Mouse (Mus musculus) forebrain, embryonic 10.5 days (tissue): ENCODE measurements at regions not wholly inside any gene's neighbourhood (a gene's known extent, or its start where the extent isn't known, plus 50 kb on each side); places are given as distances from the start of the nearest gene placed in this dataset.

Experiments used
- DNase-seq: peaks from one replicate; pipeline ENCODE4 v3.0.0-alpha.2; 2017; ENCODE audit warnings: low spot score; ENCODE audit errors: extremely low spot score
- H3K27ac ChIP-seq: fragments of 300-500 bp; sonication (generic); 2 replicates; pipeline ENCODE4 v1.5.1; 2016; ENCODE audit warnings: mild to moderate bottlenecking
- H3K27me3 ChIP-seq: fragments of 300-500 bp; sonication (generic); 2 replicates; pipeline ENCODE4 v1.6.1; 2016; ENCODE audit warnings: mild to moderate bottlenecking; ENCODE audit not compliant: poor library complexity, severe bottlenecking
- H3K36me3 ChIP-seq: fragments of 300-500 bp; sonication (generic); replicated peaks from 2 replicates; pipeline ENCODE4 v1.6.1; 2016; ENCODE audit warnings: mild to moderate bottlenecking, moderate library complexity
- H3K4me1 ChIP-seq: fragments of 300-500 bp; sonication (generic); 2 replicates; pipeline ENCODE4 v1.6.1; 2016
- H3K4me3 ChIP-seq: fragments of 300-500 bp; sonication (generic); 2 replicates; pipeline ENCODE4 v1.5.1; 2016; ENCODE audit warnings: mild to moderate bottlenecking, moderate library complexity
- H3K9me3 ChIP-seq: fragments of 300-500 bp; sonication (generic); 2 replicates; pipeline ENCODE4 v1.6.1; 2016; ENCODE audit warnings: mild to moderate bottlenecking, moderate library complexity
- whole genome bisulfite sequencing: fragments of 180-500 bp; shearing (Covaris S2); methylation state at CpG from one replicate; pipeline ENCODE4 v1.1.7; 2016; 5-methylcytosine and 5-hydroxymethylcytosine counted together

DNA sequence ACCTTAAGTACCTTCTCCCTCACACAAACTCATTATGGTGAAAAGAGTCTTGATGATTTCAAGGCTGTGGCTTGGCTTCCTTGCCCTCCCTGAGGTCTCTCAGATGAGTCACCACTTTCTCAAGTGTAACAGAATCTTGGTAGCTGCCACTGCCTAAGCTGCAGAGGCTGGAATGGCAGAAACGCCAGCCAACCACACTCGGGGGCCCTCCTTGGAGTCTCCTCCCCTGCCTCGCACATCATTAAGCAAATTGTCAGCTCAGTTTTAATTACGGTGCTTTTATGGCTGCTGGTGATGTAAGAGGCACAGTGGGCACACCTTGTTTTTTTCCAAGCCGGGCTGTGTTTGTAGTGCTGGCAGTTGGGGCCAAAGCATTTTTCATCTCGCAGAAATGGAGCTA is 306.9 kb upstream of the 4930412O13Rik start:
- WGBS: 66% methylated on average over 6 of the region's 6 CpGs
- H3K36me3 ChIP-seq: no peaks in the 10 kb centered on the region
- no peaks in the 10 kb centered on the region for H3K9me3 ChIP-seq
- no peak for DNase-seq
- H3K27ac ChIP-seq: no peak overlapping the region
- 0 out of 2 replicates have a peak, but pooled peaks cover 7% of the 10 kb centered on the region for H3K4me1 ChIP-seq
- H3K4me3 ChIP-seq: no peak overlapping the region
- no peaks in the 10 kb centered on the region for H3K27me3 ChIP-seq

DNA sequence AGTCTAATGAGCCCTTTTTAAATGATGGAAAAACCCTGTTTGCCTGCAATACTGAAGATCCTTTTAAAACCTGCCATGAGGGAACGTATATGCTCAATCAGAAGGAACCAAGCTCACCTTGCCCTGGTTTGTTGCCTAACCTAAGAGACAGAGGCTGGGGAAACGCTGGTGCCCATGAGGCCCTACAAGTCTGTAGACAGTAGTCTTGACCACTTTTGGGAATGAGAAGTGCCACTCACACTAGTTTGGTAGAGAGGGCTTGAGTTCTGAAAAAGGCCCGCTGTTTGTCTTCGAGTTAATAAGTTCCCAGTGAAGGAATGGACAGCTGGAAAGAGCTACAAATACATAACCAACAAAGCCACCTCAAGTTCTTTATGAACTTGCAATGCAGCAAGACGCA is 306.4 kb upstream of the 4930412O13Rik start:
- 87% methylated on average over 5 of the region's 5 CpGs for WGBS
- Histone ChIP-seq H3K27me3 (no peaks in the 10 kb centered on the region), H3K9me3 (no peaks in the 10 kb centered on the region), H3K4me3 (no peak overlapping the region), H3K4me1 (0 out of 2 replicates have a peak, but pooled peaks cover 7% of the 10 kb centered on the region), H3K36me3 (no peaks in the 10 kb centered on the region), H3K27ac (no peak overlapping the region)
- no peak for DNase-seq

DNA sequence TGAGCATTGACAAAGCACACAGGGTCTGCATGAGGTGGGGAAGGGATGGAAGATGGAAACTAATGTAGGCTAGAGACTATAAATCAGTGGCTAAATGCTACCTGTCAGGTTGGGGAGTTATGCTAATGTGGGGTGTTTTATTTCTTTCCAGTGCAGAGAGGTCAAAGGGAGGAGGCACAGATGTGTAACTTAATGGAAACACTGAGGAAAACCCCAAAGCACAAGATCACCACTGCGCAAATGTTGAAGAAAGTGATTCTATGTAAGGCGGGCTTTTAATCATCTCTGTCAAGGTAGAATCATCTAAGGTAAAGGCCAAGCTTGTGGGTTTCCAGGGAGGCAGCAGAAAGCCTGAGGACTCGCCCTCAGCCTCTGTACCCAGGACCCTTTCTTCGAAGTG is 303.2 kb upstream of the 4930412O13Rik start:
- H3K9me3 ChIP-seq: no peaks in the 10 kb centered on the region
- H3K27ac ChIP-seq: no peak overlapping the region
- no peak for DNase-seq
- no peaks in the 10 kb centered on the region for H3K36me3 ChIP-seq
- H3K27me3 ChIP-seq: no peaks in the 10 kb centered on the region
- H3K4me1 ChIP-seq: 0 out of 2 replicates have a peak, but pooled peaks cover 7% of the 10 kb centered on the region
- 86% methylated on average over 4 of the region's 4 CpGs for WGBS
- no peak overlapping the region for H3K4me3 ChIP-seq

DNA sequence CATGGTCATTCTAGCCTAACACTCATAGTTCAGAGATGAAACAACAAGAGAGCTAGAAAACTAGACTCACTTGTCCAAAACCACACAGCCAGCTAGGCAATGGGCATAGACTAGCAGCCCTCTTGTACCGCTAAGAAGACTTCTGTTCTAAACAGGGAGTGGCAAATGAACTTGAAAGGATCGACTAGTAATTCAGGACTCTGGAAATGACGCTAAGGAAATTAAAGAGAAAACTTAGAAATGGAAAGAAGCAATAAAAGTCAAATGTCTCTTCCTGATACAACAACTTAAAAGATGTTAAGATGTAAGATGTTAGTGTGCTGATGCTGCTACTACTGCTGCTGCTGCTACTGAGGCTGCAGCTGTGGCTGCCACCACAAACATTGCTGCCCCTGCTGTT is 293.7 kb upstream of the 4930412O13Rik start:
- 92% methylated on average over 3 of the region's 3 CpGs for WGBS
- no peaks in the 10 kb centered on the region for H3K4me1 ChIP-seq
- H3K27me3 ChIP-seq: no peaks in the 10 kb centered on the region
- no peak for DNase-seq
- H3K4me3 ChIP-seq: no peak overlapping the region
- H3K9me3 ChIP-seq: no peaks in the 10 kb centered on the region
- H3K27ac ChIP-seq: no peak overlapping the region
- H3K36me3 ChIP-seq: no peaks in the 10 kb centered on the region

DNA sequence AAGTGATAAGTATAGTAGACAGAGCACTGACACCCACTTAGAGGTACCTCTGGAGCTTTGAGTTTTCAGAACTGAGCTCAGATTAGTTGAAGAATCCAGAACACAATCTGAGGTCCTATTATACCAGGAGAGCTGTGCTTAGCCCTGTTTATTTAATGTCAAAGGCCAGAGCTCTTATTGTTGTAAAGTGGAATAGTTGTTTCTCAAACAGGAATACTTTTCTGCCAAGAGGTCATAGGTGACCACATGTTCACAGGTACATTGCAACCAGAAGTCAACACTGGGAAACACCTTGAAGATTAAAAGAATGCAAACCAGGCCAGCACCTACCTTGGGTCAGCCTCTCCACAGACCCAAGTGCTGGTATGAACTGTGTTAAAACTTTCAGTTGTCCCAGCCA is 291.9 kb upstream of the 4930412O13Rik start:
- H3K27me3 ChIP-seq: no peaks in the 10 kb centered on the region
- no peak overlapping the region for H3K4me3 ChIP-seq
- H3K27ac ChIP-seq: no peak overlapping the region
- no peaks in the 10 kb centered on the region for H3K4me1 ChIP-seq
- no peak for DNase-seq
- H3K36me3 ChIP-seq: no peaks in the 10 kb centered on the region
- H3K9me3 ChIP-seq: no peaks in the 10 kb centered on the region

DNA sequence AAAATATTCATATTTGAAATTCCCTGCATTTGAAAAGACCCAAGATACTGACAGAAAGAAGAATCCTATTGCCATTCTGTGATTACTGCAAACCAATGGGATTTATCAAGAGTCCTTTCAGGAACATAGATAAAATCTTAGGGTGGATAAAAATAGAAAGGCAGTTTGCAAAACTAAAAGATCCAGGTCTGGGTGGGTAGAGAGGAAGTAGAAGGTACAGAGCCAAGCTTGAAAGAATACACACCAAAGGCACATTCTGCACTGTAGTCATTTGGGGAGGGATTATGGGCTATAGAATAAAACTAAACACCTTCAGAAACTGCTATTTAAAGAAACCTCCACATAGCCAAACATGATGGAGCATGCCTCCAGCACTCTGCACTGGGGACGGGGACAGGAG is 288.5 kb upstream of the 4930412O13Rik start:
- H3K9me3 ChIP-seq: no peaks in the 10 kb centered on the region
- H3K36me3 ChIP-seq: no peaks in the 10 kb centered on the region
- no peaks in the 10 kb centered on the region for H3K4me1 ChIP-seq
- no peak overlapping the region for H3K27ac ChIP-seq
- H3K27me3 ChIP-seq: no peaks in the 10 kb centered on the region
- no peak for DNase-seq
- H3K4me3 ChIP-seq: no peak overlapping the region
- 95% methylated on average over 1 of the region's 1 CpGs for WGBS

DNA sequence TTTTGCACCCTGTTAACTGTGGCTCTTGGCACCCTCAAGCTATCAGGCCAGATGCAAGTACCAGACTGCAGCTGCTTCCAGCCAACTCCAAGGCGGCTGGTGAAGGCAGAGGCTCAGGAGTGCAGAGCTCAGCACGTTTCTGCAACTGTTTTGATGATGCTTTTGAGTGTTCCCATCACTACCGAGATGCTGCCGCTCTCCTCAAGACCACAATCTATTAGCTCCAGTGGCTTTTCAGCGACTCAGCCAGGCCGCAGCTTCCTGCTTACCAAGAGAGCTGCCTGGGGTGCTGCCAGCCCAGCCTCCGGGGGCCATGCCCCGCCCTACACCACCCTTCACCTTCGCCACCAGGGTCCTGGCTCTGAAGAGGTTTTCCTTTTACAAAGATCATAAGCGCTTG is 287.1 kb upstream of the 4930412O13Rik start:
- Histone ChIP-seq H3K27ac (no peak overlapping the region), H3K27me3 (no peaks in the 10 kb centered on the region), H3K4me1 (no peaks in the 10 kb centered on the region), H3K4me3 (no peak overlapping the region), H3K9me3 (no peaks in the 10 kb centered on the region), H3K36me3 (no peaks in the 10 kb centered on the region)
- no peak for DNase-seq
- WGBS: 36% methylated on average over 10 of the region's 10 CpGs

DNA sequence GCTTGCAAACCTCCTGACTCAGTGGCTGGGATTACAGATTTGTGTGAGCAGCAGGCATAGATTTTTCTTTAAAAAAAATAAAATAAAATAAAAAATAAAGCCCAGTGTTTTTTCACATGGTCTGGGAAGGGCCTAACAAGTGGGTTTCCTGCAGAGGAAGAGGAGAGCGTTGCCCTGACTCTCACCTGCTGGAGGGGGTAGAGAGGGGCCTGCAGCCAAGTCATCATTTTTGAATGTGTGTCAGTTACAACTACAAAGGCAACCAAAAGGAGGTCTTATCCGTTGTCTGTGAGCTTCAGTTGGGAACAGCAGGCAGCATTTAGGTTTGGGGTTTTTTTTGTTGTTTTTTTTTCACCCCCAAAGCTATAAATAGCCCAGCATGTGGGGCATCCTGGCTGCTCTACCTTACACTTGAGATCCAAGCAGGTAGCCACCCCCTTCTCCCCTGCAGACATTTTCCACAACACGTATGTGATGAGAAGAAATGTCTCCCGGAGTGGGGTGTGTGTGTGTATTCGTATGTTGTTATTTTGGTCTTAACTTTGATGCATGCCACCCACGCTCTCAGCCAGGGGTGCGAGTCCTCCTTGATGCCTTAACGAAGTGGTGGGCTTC is 285.7 kb upstream of the 4930412O13Rik start:
- no peaks in the 10 kb centered on the region for H3K9me3 ChIP-seq
- DNase-seq: no peak
- H3K27ac ChIP-seq: no peak overlapping the region
- H3K27me3 ChIP-seq: no peaks in the 10 kb centered on the region
- no peak overlapping the region for H3K4me3 ChIP-seq
- H3K36me3 ChIP-seq: no peaks in the 10 kb centered on the region
- 77% methylated on average over 8 of the region's 8 CpGs for WGBS
- no peaks in the 10 kb centered on the region for H3K4me1 ChIP-seq

DNA sequence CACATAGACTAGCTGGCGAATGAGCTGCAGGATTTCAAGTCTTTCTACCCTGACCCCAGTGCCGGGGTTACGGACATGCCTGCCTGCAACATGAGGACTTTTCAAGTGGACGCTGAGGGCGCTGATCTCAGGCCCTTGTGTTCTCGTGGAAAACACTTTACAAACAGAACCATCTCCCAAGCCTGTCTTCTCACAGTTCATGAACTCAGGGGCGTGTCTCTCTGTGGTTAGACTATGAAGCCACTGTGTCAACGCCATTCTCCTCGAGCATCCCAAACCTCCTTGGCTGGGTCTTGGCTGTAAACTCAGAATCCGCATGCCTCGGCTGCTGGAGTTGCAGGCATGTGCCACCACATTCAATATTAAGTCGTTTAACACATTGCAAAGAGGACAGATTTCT is 284.9 kb upstream of the 4930412O13Rik start:
- Histone ChIP-seq H3K4me3 (no peak overlapping the region), H3K36me3 (no peaks in the 10 kb centered on the region), H3K9me3 (no peaks in the 10 kb centered on the region), H3K27ac (no peak overlapping the region), H3K4me1 (no peaks in the 10 kb centered on the region), H3K27me3 (no peaks in the 10 kb centered on the region)
- DNase-seq: no peak
- WGBS: 83% methylated on average over 12 of the region's 12 CpGs

DNA sequence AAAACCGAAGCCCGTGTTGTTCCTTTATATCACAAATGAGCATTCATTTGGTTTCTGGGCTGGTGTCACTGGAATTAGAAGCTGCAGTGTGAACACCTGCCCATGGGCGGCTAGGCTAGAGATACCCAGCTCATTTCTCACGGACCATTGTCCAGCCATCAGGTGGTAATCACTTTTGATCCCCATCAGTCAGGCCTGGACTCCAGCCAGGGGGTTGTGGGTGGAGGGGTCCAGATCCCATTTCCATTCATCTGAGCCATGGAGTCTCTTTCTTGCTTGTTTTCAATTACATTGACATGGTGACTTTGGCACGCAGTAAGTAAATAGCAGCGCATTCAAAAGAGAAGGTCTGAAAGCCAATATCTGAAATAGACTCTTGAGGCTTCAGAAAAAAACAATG is 276.1 kb upstream of the 4930412O13Rik start:
- Histone ChIP-seq H3K4me1 (peaks cover 8% of the 10 kb centered on the region), H3K4me3 (no peak overlapping the region), H3K9me3 (no peaks in the 10 kb centered on the region), H3K27me3 (no peaks in the 10 kb centered on the region), H3K36me3 (no peaks in the 10 kb centered on the region), H3K27ac (no peak overlapping the region)
- 77% methylated on average over 6 of the region's 6 CpGs for WGBS
- DNase-seq: no peak

DNA sequence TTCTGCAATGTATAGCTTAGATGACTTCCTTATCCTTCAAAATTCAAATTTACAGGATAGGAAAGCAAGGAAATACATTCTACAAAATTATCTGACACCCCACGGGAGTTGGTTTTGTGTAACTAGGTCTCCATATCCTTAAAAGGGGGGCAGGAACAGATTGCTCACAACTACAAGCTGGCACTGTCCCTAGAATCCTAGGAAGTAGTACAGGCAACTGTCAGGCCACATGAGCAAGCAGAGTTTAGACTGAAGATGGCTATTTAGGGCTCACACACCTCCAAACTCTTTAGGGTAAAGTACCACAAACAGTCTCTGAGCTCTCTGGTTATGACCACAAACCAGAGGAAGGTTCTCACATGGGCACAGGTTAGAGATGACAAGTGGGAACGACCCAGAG is 273.5 kb upstream of the 4930412O13Rik start:
- Histone ChIP-seq H3K4me3 (no peak overlapping the region), H3K4me1 (peaks cover 8% of the 10 kb centered on the region), H3K27me3 (no peaks in the 10 kb centered on the region), H3K27ac (no peak overlapping the region), H3K9me3 (no peaks in the 10 kb centered on the region), H3K36me3 (no peaks in the 10 kb centered on the region)
- WGBS: 91% methylated on average over 2 of the region's 2 CpGs
- no peak for DNase-seq

DNA sequence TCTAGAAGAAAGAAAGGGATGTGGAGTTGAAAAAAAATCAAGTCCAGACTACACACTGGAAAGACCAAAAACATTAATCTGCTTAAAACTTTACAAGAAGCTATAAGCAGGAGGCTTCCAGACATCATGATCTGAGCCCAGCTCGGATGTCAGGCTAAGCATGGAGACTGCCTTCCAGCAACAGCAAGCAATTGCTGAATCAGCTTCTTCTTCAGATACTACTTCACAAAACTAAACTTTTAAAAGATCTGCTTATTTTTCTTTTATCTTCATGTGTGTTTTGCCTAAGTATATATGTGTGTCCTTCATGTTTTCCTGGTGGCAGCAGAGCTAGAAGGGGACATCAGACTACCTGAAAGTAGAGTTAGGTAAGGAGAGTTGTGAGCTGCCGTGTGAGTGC is 266.6 kb upstream of the 4930412O13Rik start:
- 88% methylated on average over 2 of the region's 2 CpGs for WGBS
- Histone ChIP-seq H3K27me3 (no peaks in the 10 kb centered on the region), H3K4me1 (no peaks in the 10 kb centered on the region), H3K27ac (no peak overlapping the region), H3K4me3 (no peak overlapping the region), H3K9me3 (no peaks in the 10 kb centered on the region), H3K36me3 (no peaks in the 10 kb centered on the region)
- no peak for DNase-seq

DNA sequence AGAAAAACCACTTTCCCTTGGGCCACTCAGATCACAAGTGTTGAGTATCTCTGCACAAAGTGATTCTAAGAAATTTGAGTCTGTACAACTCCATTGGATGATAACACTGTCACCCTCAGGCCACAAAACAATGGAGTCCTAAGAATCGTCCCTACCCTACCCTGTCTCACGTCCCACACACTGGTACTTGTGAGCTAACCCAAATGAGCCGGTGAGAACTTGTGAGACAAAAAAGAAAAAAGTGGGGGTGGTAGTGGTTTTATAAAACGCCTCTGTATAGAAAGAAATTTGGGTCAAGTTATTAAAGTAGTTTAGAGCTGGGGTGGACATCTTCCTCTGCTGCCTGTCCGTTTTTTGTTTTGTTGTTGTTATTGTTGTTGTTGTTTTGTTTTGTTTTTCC is 264.8 kb upstream of the 4930412O13Rik start:
- H3K27me3 ChIP-seq: no peaks in the 10 kb centered on the region
- H3K36me3 ChIP-seq: no peaks in the 10 kb centered on the region
- H3K9me3 ChIP-seq: no peaks in the 10 kb centered on the region
- WGBS: 83% methylated on average over 5 of the region's 5 CpGs
- H3K27ac ChIP-seq: no peak overlapping the region
- no peak for DNase-seq
- H3K4me3 ChIP-seq: no peak overlapping the region
- H3K4me1 ChIP-seq: no peaks in the 10 kb centered on the region
